Mouse (Mus musculus): ENCODE data around the gene Gm128. TPM values are rescaled to one million over a fixed set of nuclear protein-coding genes. Genes with fewer than 3 reads are reported as not detected.

Gene Gm128
- polyA plus RNA-seq, 1 experiment from 2014 or later, result 0.95 TPM

- Histone ChIP-seq H3K36me3 (ENCODE audit: control insufficient read depth, insufficient read depth, low read length) (0 out of 2 replicates have a peak, but pooled peaks cover 2% of the 10 kb centered on the region), H3K9ac (ENCODE audit: low read depth, low read length) (no peak overlapping the region), H3K27ac (ENCODE audit: low read depth, low read length) (no peak overlapping the region), H3K9me3 (ENCODE audit: control insufficient read depth, low read length) (no peaks in the 10 kb centered on the region), H3K4me1 (replicated peaks; ENCODE audit: control insufficient read depth, insufficient read depth, low read length) (peaks cover 27% of the 10 kb centered on the region), H3K4me2 (no peak overlapping the region), H3K27me3 (replicated peaks; ENCODE audit: control insufficient read depth, insufficient read depth, low read length) (no peaks in the 10 kb centered on the region), H3K4me3 (ENCODE audit: low read depth, low read length) (no peak overlapping the region)
- no peak for DNase-seq (ENCODE audit: low spot score)
- 62% methylated on average over 6 of the region's 6 CpGs for WGBS
- no peak for ATAC-seq (replicated peaks; ENCODE audit: low FRiP score)
Measured at GRCm38 (mm10) chr3:95275161-95275560, 33.8 kb upstream of the Gm128 start.

GRCm38 (mm10) chr3:95274453-95274852 is 33.1 kb upstream of the Gm128 start:
- no peaks in the 10 kb centered on the region for H3K9me3 ChIP-seq (ENCODE audit: control insufficient read depth, low read length)
- H3K27ac ChIP-seq (ENCODE audit: low read depth, low read length), result no peak overlapping the region
- 0 out of 2 replicates have a peak, but pooled peaks cover 2% of the 10 kb centered on the region for H3K36me3 ChIP-seq (ENCODE audit: control insufficient read depth, insufficient read depth, low read length)
- H3K9ac ChIP-seq (ENCODE audit: low read depth, low read length), result no peak overlapping the region
- 88% methylated on average over 4 of the region's 4 CpGs for WGBS
- peaks cover 22% of the 10 kb centered on the region for H3K4me1 ChIP-seq (replicated peaks; ENCODE audit: control insufficient read depth, insufficient read depth, low read length)
- no peak for DNase-seq (ENCODE audit: low spot score)
- H3K27me3 ChIP-seq (replicated peaks; ENCODE audit: control insufficient read depth, insufficient read depth, low read length), result no peaks in the 10 kb centered on the region
- no peak overlapping the region for H3K4me3 ChIP-seq (ENCODE audit: low read depth, low read length)
- ATAC-seq (replicated peaks; ENCODE audit: low FRiP score), result no peak
- H3K4me2 ChIP-seq, result no peak overlapping the region

DNA sequence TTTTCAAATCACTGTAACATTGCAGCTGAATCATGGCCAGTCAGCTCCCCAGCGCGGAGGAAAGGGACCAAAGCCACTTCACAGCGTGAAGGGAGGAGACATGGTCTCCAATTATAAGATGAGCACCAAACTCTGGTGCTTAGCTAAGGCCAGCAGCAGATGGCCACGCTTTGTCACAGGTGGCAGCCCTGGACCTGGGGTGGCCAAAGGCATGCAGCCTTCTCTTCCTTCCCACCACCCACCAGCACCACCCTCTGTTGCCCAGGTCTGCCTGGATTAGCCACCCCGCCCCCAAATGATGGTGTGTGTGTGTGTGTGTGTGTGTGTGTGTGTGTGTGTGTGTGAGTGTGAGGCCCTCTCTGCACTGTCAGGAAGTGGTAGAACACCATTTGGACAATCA is 32.1 kb upstream of the Gm128 start:
- Histone ChIP-seq H3K4me3 (ENCODE audit: low read depth, low read length) (no peak overlapping the region), H3K4me2 (no peak overlapping the region), H3K9ac (ENCODE audit: low read depth, low read length) (no peak overlapping the region), H3K4me1 (replicated peaks; ENCODE audit: control insufficient read depth, insufficient read depth, low read length) (peaks cover 21% of the 10 kb centered on the region), H3K36me3 (ENCODE audit: control insufficient read depth, insufficient read depth, low read length) (0 out of 2 replicates have a peak, but pooled peaks cover 5% of the 10 kb centered on the region), H3K9me3 (ENCODE audit: control insufficient read depth, low read length) (no peaks in the 10 kb centered on the region), H3K27me3 (replicated peaks; ENCODE audit: control insufficient read depth, insufficient read depth, low read length) (no peaks in the 10 kb centered on the region), H3K27ac (ENCODE audit: low read depth, low read length) (no peak overlapping the region)
- DNase-seq (ENCODE audit: low spot score) (no peak), ATAC-seq (replicated peaks; ENCODE audit: low FRiP score) (no peak)
- 85% methylated on average over 5 of the region's 5 CpGs for WGBS

DNA sequence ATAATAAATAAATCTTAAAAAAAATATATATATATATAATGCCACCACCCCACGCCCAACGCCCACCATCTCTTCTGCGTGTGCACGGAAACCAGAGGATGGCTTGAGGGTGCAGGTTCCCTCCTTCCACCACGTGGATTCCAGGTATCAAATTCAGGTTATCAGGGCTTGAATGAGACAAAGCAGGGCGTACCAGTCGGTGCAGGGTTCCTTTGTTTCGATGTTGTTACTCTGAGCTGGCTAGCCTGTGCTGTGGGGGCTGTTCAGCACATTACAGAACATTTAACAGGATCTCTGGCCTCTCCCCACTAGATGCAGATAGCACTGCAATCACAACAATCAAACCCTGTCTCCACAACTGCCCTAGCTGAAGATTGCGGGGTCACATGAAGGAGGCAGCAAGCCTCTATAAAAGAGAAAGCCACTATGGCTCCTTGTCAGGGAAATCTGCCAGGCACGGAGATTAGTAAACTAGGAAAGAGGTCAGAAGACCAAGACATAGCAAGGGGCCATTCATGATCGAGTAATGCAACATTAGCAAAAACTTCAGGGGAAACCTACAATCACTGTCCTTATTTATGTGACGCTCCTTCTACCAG is 29.5 kb upstream of the Gm128 start:
- Histone ChIP-seq H3K4me3 (ENCODE audit: low read depth, low read length) (no peak overlapping the region), H3K9me3 (ENCODE audit: control insufficient read depth, low read length) (no peaks in the 10 kb centered on the region), H3K36me3 (ENCODE audit: control insufficient read depth, insufficient read depth, low read length) (peaks cover 17% of the 10 kb centered on the region), H3K27me3 (replicated peaks; ENCODE audit: control insufficient read depth, insufficient read depth, low read length) (no peaks in the 10 kb centered on the region), H3K9ac (ENCODE audit: low read depth, low read length) (no peak overlapping the region), H3K27ac (ENCODE audit: low read depth, low read length) (no peak overlapping the region), H3K4me2 (no peak overlapping the region), H3K4me1 (replicated peaks; ENCODE audit: control insufficient read depth, insufficient read depth, low read length) (peaks cover 10% of the 10 kb centered on the region)
- no peak for ATAC-seq (replicated peaks; ENCODE audit: low FRiP score)
- WGBS, result 81% methylated on average over 12 of the region's 12 CpGs
- no peak for DNase-seq (ENCODE audit: low spot score)

GRCm38 (mm10) chr3:95269789-95270188 is 28.4 kb upstream of the Gm128 start:
- Histone ChIP-seq H3K4me2 (no peak overlapping the region), H3K4me3 (ENCODE audit: low read depth, low read length) (no peak overlapping the region), H3K9ac (ENCODE audit: low read depth, low read length) (no peak overlapping the region), H3K9me3 (ENCODE audit: control insufficient read depth, low read length) (no peaks in the 10 kb centered on the region), H3K27me3 (replicated peaks; ENCODE audit: control insufficient read depth, insufficient read depth, low read length) (no peaks in the 10 kb centered on the region), H3K27ac (ENCODE audit: low read depth, low read length) (no peak overlapping the region), H3K36me3 (ENCODE audit: control insufficient read depth, insufficient read depth, low read length) (peaks cover 17% of the 10 kb centered on the region), H3K4me1 (replicated peaks; ENCODE audit: control insufficient read depth, insufficient read depth, low read length) (no peaks in the 10 kb centered on the region)
- DNase-seq (ENCODE audit: low spot score) (no peak), ATAC-seq (replicated peaks; ENCODE audit: low FRiP score) (no peak)
- WGBS, result 89% methylated on average over 5 of the region's 5 CpGs

DNA sequence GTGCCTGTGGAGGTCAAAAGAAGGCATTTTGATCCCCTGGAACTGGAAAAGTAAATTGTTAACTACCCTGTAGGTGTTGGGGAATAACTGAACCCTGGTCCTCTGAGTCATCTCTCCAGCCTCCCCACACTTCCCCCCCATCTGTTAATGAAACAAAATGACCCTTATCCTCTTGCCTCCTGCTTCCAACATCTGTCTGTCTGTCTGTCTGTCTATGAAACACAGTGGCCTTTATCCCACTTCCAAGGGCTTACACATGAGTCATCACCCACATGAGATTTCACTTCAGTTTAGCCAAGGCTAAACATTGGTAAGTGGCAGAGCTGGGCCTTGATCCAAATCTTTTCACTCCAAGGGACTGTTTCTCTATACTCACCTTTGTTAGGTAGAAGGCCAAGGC is 26.5 kb upstream of the Gm128 start:
- DNase-seq (ENCODE audit: low spot score) (no peak), ATAC-seq (replicated peaks; ENCODE audit: low FRiP score) (no peak)
- H3K4me3 ChIP-seq (ENCODE audit: low read depth, low read length), result no peak overlapping the region
- no peaks in the 10 kb centered on the region for H3K9me3 ChIP-seq (ENCODE audit: control insufficient read depth, low read length)
- H3K4me1 ChIP-seq (replicated peaks; ENCODE audit: control insufficient read depth, insufficient read depth, low read length), result peaks cover 3% of the 10 kb centered on the region; the same call in 1 of the 2 replicates
- no peaks in the 10 kb centered on the region for H3K27me3 ChIP-seq (replicated peaks; ENCODE audit: control insufficient read depth, insufficient read depth, low read length)
- H3K9ac ChIP-seq (ENCODE audit: low read depth, low read length), result no peak overlapping the region
- H3K4me2 ChIP-seq, result no peak overlapping the region
- H3K36me3 ChIP-seq (ENCODE audit: control insufficient read depth, insufficient read depth, low read length), result peaks cover 24% of the 10 kb centered on the region
- no peak overlapping the region for H3K27ac ChIP-seq (ENCODE audit: low read depth, low read length)

GRCm38 (mm10) chr3:95266052-95266451 is 24.7 kb upstream of the Gm128 start:
- Histone ChIP-seq H3K9me3 (ENCODE audit: control insufficient read depth, low read length) (no peaks in the 10 kb centered on the region), H3K27me3 (replicated peaks; ENCODE audit: control insufficient read depth, insufficient read depth, low read length) (no peaks in the 10 kb centered on the region), H3K9ac (ENCODE audit: low read depth, low read length) (no peak overlapping the region), H3K27ac (ENCODE audit: low read depth, low read length) (no peak overlapping the region), H3K4me2 (no peak overlapping the region), H3K4me1 (replicated peaks; ENCODE audit: control insufficient read depth, insufficient read depth, low read length) (peaks cover 3% of the 10 kb centered on the region; the same call in 1 of the 2 replicates), H3K4me3 (ENCODE audit: low read depth, low read length) (no peak overlapping the region), H3K36me3 (ENCODE audit: control insufficient read depth, insufficient read depth, low read length) (peaks cover 32% of the 10 kb centered on the region)
- no peak for ATAC-seq (replicated peaks; ENCODE audit: low FRiP score)
- 93% methylated on average over 3 of the region's 3 CpGs for WGBS
- no peak for DNase-seq (ENCODE audit: low spot score)

GRCm38 (mm10) chr3:95264724-95265123 is 23.3 kb upstream of the Gm128 start:
- H3K4me1 ChIP-seq (replicated peaks; ENCODE audit: control insufficient read depth, insufficient read depth, low read length), result peaks cover 3% of the 10 kb centered on the region; the same call in 1 of the 2 replicates
- no peak overlapping the region for H3K4me2 ChIP-seq
- ATAC-seq (replicated peaks; ENCODE audit: low FRiP score) (no peak), DNase-seq (ENCODE audit: low spot score) (no peak)
- H3K4me3 ChIP-seq (ENCODE audit: low read depth, low read length), result no peak overlapping the region
- H3K9me3 ChIP-seq (ENCODE audit: control insufficient read depth, low read length), result no peaks in the 10 kb centered on the region
- H3K36me3 ChIP-seq (ENCODE audit: control insufficient read depth, insufficient read depth, low read length), result peaks cover 32% of the 10 kb centered on the region
- H3K9ac ChIP-seq (ENCODE audit: low read depth, low read length), result no peak overlapping the region
- 79% methylated on average over 1 of the region's 1 CpGs for WGBS
- no peaks in the 10 kb centered on the region for H3K27me3 ChIP-seq (replicated peaks; ENCODE audit: control insufficient read depth, insufficient read depth, low read length)
- no peak overlapping the region for H3K27ac ChIP-seq (ENCODE audit: low read depth, low read length)

DNA sequence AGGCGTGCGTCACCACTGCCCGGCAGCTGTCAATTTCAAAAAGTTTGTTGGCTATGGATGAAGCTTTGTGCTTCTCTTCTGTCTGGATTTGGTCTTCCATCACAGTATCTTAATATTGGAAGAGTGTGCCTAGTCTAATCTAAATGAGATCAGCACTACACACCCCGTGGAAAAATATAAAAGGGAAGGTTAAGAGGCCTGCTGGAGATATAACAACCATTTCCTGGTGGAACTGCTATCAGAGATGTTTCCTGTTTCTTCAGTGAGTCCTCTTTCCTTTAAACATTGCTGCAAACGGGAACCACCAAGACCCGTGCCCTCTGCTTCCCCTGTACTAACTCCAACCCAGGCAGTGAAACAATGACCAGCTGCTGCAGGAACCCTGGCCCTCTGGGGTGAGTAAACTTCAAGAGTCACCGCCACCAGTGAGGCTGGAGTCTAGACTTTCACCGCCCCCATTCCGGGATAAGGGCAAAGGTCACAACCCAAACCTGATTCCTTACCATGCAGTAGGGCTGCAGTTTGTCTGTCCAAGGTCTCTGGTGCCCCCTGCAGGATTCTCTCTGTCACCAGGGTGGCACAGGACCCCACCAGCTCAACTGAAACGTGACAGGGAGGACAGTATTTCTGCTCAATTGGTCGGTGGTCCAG is 21.8 kb upstream of the Gm128 start:
- peak; percentile 67 for DNase-seq (ENCODE audit: low spot score)
- no peak overlapping the region for H3K9ac ChIP-seq (ENCODE audit: low read depth, low read length)
- WGBS, result 40% methylated on average over 11 of the region's 11 CpGs
- no peaks in the 10 kb centered on the region for H3K27me3 ChIP-seq (replicated peaks; ENCODE audit: control insufficient read depth, insufficient read depth, low read length)
- H3K4me3 ChIP-seq (ENCODE audit: low read depth, low read length), result no peak overlapping the region
- H3K4me2 ChIP-seq, result peak overlapping the region; percentile 27; the same call in 1 of the 2 replicates
- H3K4me1 ChIP-seq (replicated peaks; ENCODE audit: control insufficient read depth, insufficient read depth, low read length), result peaks cover 3% of the 10 kb centered on the region; the same call in 1 of the 2 replicates
- peak; percentile 85 for ATAC-seq (replicated peaks; ENCODE audit: low FRiP score)
- H3K9me3 ChIP-seq (ENCODE audit: control insufficient read depth, low read length), result no peaks in the 10 kb centered on the region
- H3K36me3 ChIP-seq (ENCODE audit: control insufficient read depth, insufficient read depth, low read length), result peaks cover 29% of the 10 kb centered on the region
- H3K27ac ChIP-seq (ENCODE audit: low read depth, low read length), result peak overlapping the region; percentile 32; the same call in 1 of the 2 replicates
